In genomic region chr12:116449536-116449935, GRCm38 (mm10) we compare ENCODE assay signal across 19 mouse cellular contexts. TPM values are rescaled to one million over a fixed set of nuclear protein-coding genes. Genes with fewer than 3 reads are reported as not detected.
DNase-seq lines count a peak whose midpoint lies in the region; ATAC-seq lines count a peak whose summit lies in the region.
"Had no signal": no experiment of that assay in that cellular context is flagged by ENCODE, and none has a peak within 500 bp of the region (broad histone marks: within the 10 kb centered on the region; RNA-seq: fewer than 3 reads in every experiment).

No protein-coding gene starts in this region.

- H3K9ac ChIP-seq in kidney, embryonic 15.5 days, result no peak overlapping the region
- no peak overlapping the region for H3K9ac ChIP-seq in kidney, embryonic 16.5 days (replicated peaks; ENCODE audit: low read length)
- H3K9ac ChIP-seq in liver, embryonic 11.5 days (ENCODE audit: low read depth, low read length), result no peak overlapping the region
- H3K9ac ChIP-seq: embryonic facial prominence, embryonic 12.5 days; heart, embryonic 15.5 days; liver, embryonic 13.5 days had no signal

- 84% methylated on average over 2 of the region's 2 CpGs for WGBS in kidney, embryonic 15.5 days
- WGBS in kidney, embryonic 16.5 days, result 86% methylated on average over 2 of the region's 2 CpGs
- 92% methylated on average over 2 of the region's 2 CpGs for WGBS in liver, embryonic 11.5 days

- peaks cover 76% of the 10 kb centered on the region for H3K36me3 ChIP-seq in kidney, embryonic 15.5 days
- peaks cover 36% of the 10 kb centered on the region for H3K36me3 ChIP-seq in kidney, embryonic 16.5 days (ENCODE audit: insufficient read depth, low read length)
- H3K36me3 ChIP-seq in liver, embryonic 11.5 days (ENCODE audit: control insufficient read depth, insufficient read depth, low read length), result peaks cover 21% of the 10 kb centered on the region; the same call in 1 of the 2 replicates

- H3K4me1 ChIP-seq in kidney, embryonic 15.5 days, result no peaks in the 10 kb centered on the region
- H3K4me1 ChIP-seq in kidney, embryonic 16.5 days (ENCODE audit: insufficient read depth, low read length), result no peaks in the 10 kb centered on the region
- H3K4me1 ChIP-seq in liver, embryonic 11.5 days (replicated peaks; ENCODE audit: control insufficient read depth, insufficient read depth, low read length), result no peaks in the 10 kb centered on the region
- H3K4me1 ChIP-seq: heart, embryonic 15.5 days; liver, embryonic 13.5 days; midbrain, embryonic 10.5 days had no signal

- no peak; the same call in 1 of the 2 replicates for ATAC-seq in kidney, embryonic 15.5 days (replicated peaks; ENCODE audit: low FRiP score)
- ATAC-seq in kidney, embryonic 16.5 days (ENCODE audit: low FRiP score, low TSS enrichment), result peak; percentile 63; the same call in 1 of the 2 replicates
- 0 out of 2 replicates have a peak, but pooled peaks have one; percentile 43 for ATAC-seq in liver, embryonic 11.5 days (replicated peaks; ENCODE audit: low FRiP score)
- ATAC-seq: forebrain, embryonic 16.5 days; inflammation-experienced regulatory T-cells, adult 6 months had no signal

- H3K27ac ChIP-seq in kidney, embryonic 15.5 days, result no peak overlapping the region
- no peak overlapping the region for H3K27ac ChIP-seq in kidney, embryonic 16.5 days (ENCODE audit: low read length)
- no peak overlapping the region for H3K27ac ChIP-seq in liver, embryonic 11.5 days (ENCODE audit: low read depth, low read length)
- H3K27ac ChIP-seq: embryonic facial prominence, embryonic 12.5 days; heart, embryonic 15.5 days; liver, embryonic 13.5 days; midbrain, embryonic 10.5 days had no signal

- no peak overlapping the region for H3K4me2 ChIP-seq in kidney, embryonic 15.5 days
- H3K4me2 ChIP-seq in kidney, embryonic 16.5 days (replicated peaks; ENCODE audit: low read depth, low read length), result no peak overlapping the region
- no peak overlapping the region for H3K4me2 ChIP-seq in liver, embryonic 11.5 days
- H3K4me2 ChIP-seq: embryonic facial prominence, embryonic 12.5 days; heart, embryonic 15.5 days; liver, embryonic 13.5 days had no signal

- no peaks in the 10 kb centered on the region for H3K27me3 ChIP-seq in kidney, embryonic 15.5 days
- no peaks in the 10 kb centered on the region for H3K27me3 ChIP-seq in kidney, embryonic 16.5 days (ENCODE audit: insufficient read depth, low read length)
- H3K27me3 ChIP-seq in liver, embryonic 11.5 days (replicated peaks; ENCODE audit: control insufficient read depth, insufficient read depth, low read length), result no peaks in the 10 kb centered on the region
- H3K27me3 ChIP-seq: embryonic facial prominence, embryonic 12.5 days; heart, embryonic 15.5 days; liver, embryonic 13.5 days had no signal

- peak; percentile 48 for DNase-seq in kidney, adult 11 months
- DNase-seq in liver, embryonic 11.5 days (ENCODE audit: low spot score), result no peak
- DNase-seq in yolk sac, embryonic 10.5 days (ENCODE audit: low spot score), result peak; percentile 56
- DNase-seq in left cerebral cortex, postnatal 36 days (ENCODE audit: low spot score in 2 of 2), result no peak
- no peak for DNase-seq in lung, adult 18-20 months
- no peak for DNase-seq in heart, postnatal 14 days
- DNase-seq: adrenal gland, postnatal 10 days; cerebellum, adult 11-12 months; heart, adult 11 months; liver, embryonic 13.5 days; lung, postnatal 36 days had no signal

- no peak overlapping the region for H3K4me3 ChIP-seq in kidney, embryonic 15.5 days (replicated peaks)
- no peak overlapping the region for H3K4me3 ChIP-seq in kidney, embryonic 16.5 days (ENCODE audit: low read length)
- no peak overlapping the region for H3K4me3 ChIP-seq in liver, embryonic 11.5 days (ENCODE audit: low read depth, low read length)
- H3K4me3 ChIP-seq: embryonic facial prominence, embryonic 12.5 days; heart, embryonic 15.5 days; liver, embryonic 13.5 days; midbrain, embryonic 10.5 days had no signal

- H3K9me3 ChIP-seq in kidney, embryonic 15.5 days (replicated peaks), result no peaks in the 10 kb centered on the region
- H3K9me3 ChIP-seq in kidney, embryonic 16.5 days (ENCODE audit: low read length), result no peaks in the 10 kb centered on the region
- H3K9me3 ChIP-seq in liver, embryonic 11.5 days (ENCODE audit: control insufficient read depth, low read length), result no peaks in the 10 kb centered on the region
- H3K9me3 ChIP-seq: embryonic facial prominence, embryonic 12.5 days; heart, embryonic 15.5 days; liver, embryonic 13.5 days; midbrain, embryonic 10.5 days had no signal

- intact Hi-C loops in left cerebral cortex, postnatal 36 days (cut with DNase I), result no loop called here
- intact Hi-C loops in heart, postnatal 14 days (cut with DNase I), result no loop called here

RNA-seq across cellular contexts. Expression of gene Ptprn2, which starts 36.0 kb away (rescaled TPM):
- 0.10 and 0.18 TPM in 2 replicates for polyA plus RNA-seq in kidney, embryonic 15.5 days (2015; fragmentation: Nextera tagmentation; extraction: Ambion mirVana)
- polyA plus RNA-seq in kidney, embryonic 16.5 days (2015; fragmentation: Nextera tagmentation; extraction: Ambion mirVana), result 0.15 TPM in 1 of 2 replicates, not detected in the other
- polyA plus RNA-seq in liver, embryonic 11.5 days (2014; fragmentation: Nextera tagmentation; extraction: Ambion mirVana), result 0.09 and 0.11 TPM in 2 replicates
- 100 to 1,000 TPM; 356 to 375 TPM for total RNA-seq in left cerebral cortex, postnatal 36 days (2021)
- under 1 TPM; 0.12 to 0.19 TPM for total RNA-seq in heart, postnatal 14 days (2021)
- total RNA-seq: gastrocnemius, adult 18-20 months had no signal

RNA-seq across cellular contexts. Expression of gene Ncapg2, which starts 44.3 kb away (rescaled TPM):
- 37.0 and 37.2 TPM in 2 replicates for polyA plus RNA-seq in kidney, embryonic 15.5 days (2015; fragmentation: Nextera tagmentation; extraction: Ambion mirVana)
- polyA plus RNA-seq in kidney, embryonic 16.5 days (2015; fragmentation: Nextera tagmentation; extraction: Ambion mirVana), result 36.9 and 37.2 TPM in 2 replicates
- 56.1 and 67.5 TPM in 2 replicates for polyA plus RNA-seq in liver, embryonic 11.5 days (2014; fragmentation: Nextera tagmentation; extraction: Ambion mirVana)
- 1 to 10 TPM; 6.0 to 6.3 TPM for total RNA-seq in left cerebral cortex, postnatal 36 days (2021)
- 1 to 10 TPM; 5.5 to 8.2 TPM for total RNA-seq in heart, postnatal 14 days (2021)

Comparison
In these comparisons a context has a peak if more than half of its experiments do, and no peak if none do; other contexts are left out.
1. DNase-seq: peak in kidney, adult 11 months (single experiment) and yolk sac, embryonic 10.5 days (single experiment); none in liver, embryonic 11.5 days (single experiment), left cerebral cortex, postnatal 36 days (0 of 2), lung, adult 18-20 months (0 of 2) and heart, postnatal 14 days (0 of 2).